Mouse (Mus musculus) forebrain, embryonic 14.5 days (tissue): ENCODE data around the gene Kxd1. TPM values are rescaled to one million over a fixed set of nuclear protein-coding genes. Genes with fewer than 3 reads are reported as not detected.

Experiments used
- ATAC-seq: fragments of 200-750 bp; cut with Nextera tagmentation; 2 replicates; pipeline ENCODE4 v1.8.0; 2017; ENCODE audit warnings: mild to moderate bottlenecking, moderate library complexity
- DNase-seq: peaks from one replicate; pipeline ENCODE4 v3.0.0-alpha.2; 2015; ENCODE audit warnings: low spot score
- H3K27ac ChIP-seq: fragments of 300-500 bp; sonication (generic); 2 replicates; pipeline ENCODE4 v1.5.1; 2014; ENCODE audit warnings: low read depth, mild to moderate bottlenecking, control low read depth, low read length, moderate library complexity
- H3K27me3 ChIP-seq: fragments of 300-500 bp; sonication (generic); replicated peaks from 2 replicates; pipeline ENCODE4 v1.6.1; 2014; ENCODE audit warnings: low read length, control low read depth, mixed read lengths; ENCODE audit not compliant: control insufficient read depth, insufficient read depth
- H3K36me3 ChIP-seq: fragments of 300-500 bp; sonication (generic); 2 replicates; pipeline ENCODE4 v1.6.1; 2014; ENCODE audit warnings: low read length, control low read depth; ENCODE audit not compliant: control insufficient read depth, insufficient read depth
- H3K4me1 ChIP-seq: fragments of 300-500 bp; sonication (generic); 2 replicates; pipeline ENCODE4 v1.6.1; 2014; ENCODE audit warnings: antibody characterized with exemption, low read length, control low read depth; ENCODE audit not compliant: control insufficient read depth, insufficient read depth
- H3K4me2 ChIP-seq: fragments of 300-500 bp; sonication (generic); 2 replicates; pipeline ENCODE4 v1.6.1; 2014; ENCODE audit warnings: mild to moderate bottlenecking, control low read depth, low read length
- H3K4me3 ChIP-seq: fragments of 300-500 bp; sonication (generic); 2 replicates; pipeline ENCODE4 v1.5.1; 2014; ENCODE audit warnings: low read depth, low read length, control low read depth
- H3K9ac ChIP-seq: fragments of 300-500 bp; sonication (generic); 2 replicates; pipeline ENCODE4 v1.6.1; 2014; ENCODE audit warnings: mild to moderate bottlenecking, low read length, control low read depth, moderate library complexity
- H3K9me3 ChIP-seq: fragments of 300-500 bp; sonication (generic); replicated peaks from 2 replicates; pipeline ENCODE4 v1.6.1; 2016; ENCODE audit warnings: low read length, control low read depth, mixed read lengths; ENCODE audit not compliant: control insufficient read depth
- WGBS: fragments of 180-500 bp; shearing (Covaris S2); extraction: QIAGEN DNeasy Blood & Tissue Kit; methylation state at CpG from one replicate; pipeline ENCODE4 v1.1.7; 2014; 5-methylcytosine and 5-hydroxymethylcytosine counted together
- polyA plus RNA-seq: library from polyadenylated mRNA; unstranded; fragments of >200 nt; fragmentation: Nextera tagmentation; extraction: Ambion mirVana; gene quantifications from 2 replicates; pipeline ENCODE4 v1.2.1, GENCODE M21; 2014

Kxd1 gene
- polyA plus RNA-seq, 1 experiment from 2014 or later = 57.9 TPM

DNA sequence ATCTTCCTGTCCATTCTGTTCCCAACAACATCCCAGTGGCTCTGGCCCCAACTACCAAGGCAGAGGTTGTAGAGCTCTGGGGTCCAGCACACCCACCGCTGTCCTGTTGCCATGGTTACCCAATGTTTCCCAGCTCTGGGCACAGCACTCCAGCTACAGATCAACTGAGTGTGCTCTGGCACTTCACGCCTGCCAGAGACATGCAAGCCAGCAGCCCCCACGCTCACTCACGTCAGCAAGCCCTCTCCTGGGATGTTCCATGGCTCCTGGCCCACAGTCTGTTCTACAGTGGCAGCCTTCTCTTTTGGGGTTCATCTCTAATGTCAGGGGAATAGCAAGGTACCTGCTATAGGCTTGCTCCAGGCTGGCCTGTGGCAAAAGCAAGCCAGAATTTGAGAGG, 64.5 kb downstream of the Kxd1 start:
- no peaks in the 10 kb centered on the region for H3K4me1 ChIP-seq
- H3K27ac ChIP-seq = no peak overlapping the region
- ATAC-seq (no peak; the same call in 1 of the 2 replicates), DNase-seq (no peak)
- no peaks in the 10 kb centered on the region for H3K9me3 ChIP-seq
- no peaks in the 10 kb centered on the region for H3K27me3 ChIP-seq
- 69% methylated on average over 4 of the region's 4 CpGs for WGBS
- H3K9ac ChIP-seq = no peak overlapping the region
- H3K36me3 ChIP-seq = no peaks in the 10 kb centered on the region
- no peak overlapping the region for H3K4me3 ChIP-seq
- no peak overlapping the region for H3K4me2 ChIP-seq

DNA sequence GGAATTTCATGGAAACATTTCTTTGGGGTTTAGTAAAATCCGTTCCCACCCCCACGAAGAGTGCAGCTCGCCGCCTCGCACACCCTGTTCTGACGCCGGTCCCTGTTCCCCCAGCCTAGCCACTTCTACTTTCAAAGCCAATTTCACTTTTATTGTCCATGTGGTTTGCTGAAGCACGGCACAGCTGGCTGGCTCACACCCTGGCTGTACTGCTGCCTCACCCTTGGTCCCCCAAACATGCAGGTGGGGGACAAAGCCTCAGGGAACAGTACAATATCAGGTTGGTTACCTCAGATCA, 65.3 kb downstream of the Kxd1 start:
- H3K9ac ChIP-seq = no peak overlapping the region
- no peak for ATAC-seq
- WGBS = 89% methylated on average over 8 of the region's 8 CpGs

DNA sequence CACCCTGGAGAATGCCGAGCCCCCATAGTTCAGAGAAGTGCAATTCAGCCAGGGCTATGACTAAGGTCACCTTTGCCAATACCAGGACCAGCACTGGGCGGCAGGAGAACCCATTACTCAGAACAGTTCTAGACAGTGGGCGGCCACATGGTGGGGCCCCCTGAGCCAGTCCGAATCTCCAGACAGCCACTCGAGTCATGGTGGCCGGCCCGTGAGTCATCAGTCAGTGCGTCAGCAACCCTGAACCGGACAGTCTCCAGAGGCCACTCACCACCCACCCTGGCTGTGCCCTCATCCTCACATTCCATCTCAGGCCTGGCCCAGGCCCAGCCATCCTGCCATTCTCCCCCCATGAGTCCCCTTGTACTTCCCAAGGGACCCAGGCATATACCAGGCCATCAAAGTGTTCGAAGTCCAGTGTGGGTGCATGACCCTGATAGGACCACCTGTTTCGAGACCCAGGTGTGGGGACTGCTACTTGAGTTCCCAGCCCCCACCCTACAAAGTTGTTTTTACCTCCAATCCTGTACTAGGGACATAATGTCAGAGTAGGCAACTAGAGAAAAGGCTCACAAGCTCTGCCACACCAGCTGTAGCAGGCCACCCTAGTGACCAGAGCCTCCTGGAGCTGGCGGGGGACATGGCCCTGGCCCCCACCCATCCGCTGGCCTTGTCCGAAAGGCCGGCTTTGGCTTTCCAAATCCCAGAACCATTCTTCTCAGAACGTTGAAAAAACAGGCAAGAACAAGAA, 65.8 kb downstream of the Kxd1 start:
- no peak overlapping the region for H3K9ac ChIP-seq
- no peaks in the 10 kb centered on the region for H3K4me1 ChIP-seq
- no peaks in the 10 kb centered on the region for H3K9me3 ChIP-seq
- no peak overlapping the region for H3K27ac ChIP-seq
- H3K4me3 ChIP-seq = no peak overlapping the region
- no peaks in the 10 kb centered on the region for H3K36me3 ChIP-seq
- WGBS = 93% methylated on average over 16 of the region's 16 CpGs
- H3K27me3 ChIP-seq = no peaks in the 10 kb centered on the region
- ATAC-seq = no peak
- no peak for DNase-seq
- no peak overlapping the region for H3K4me2 ChIP-seq

More for the DNA sequence above, 65.3 kb downstream of the Kxd1 start:
- Histone ChIP-seq H3K9me3 (no peaks in the 10 kb centered on the region), H3K27me3 (no peaks in the 10 kb centered on the region), H3K36me3 (no peaks in the 10 kb centered on the region), H3K4me2 (no peak overlapping the region), H3K4me3 (no peak overlapping the region), H3K4me1 (no peaks in the 10 kb centered on the region), H3K27ac (no peak overlapping the region)
- DNase-seq = no peak

DNA sequence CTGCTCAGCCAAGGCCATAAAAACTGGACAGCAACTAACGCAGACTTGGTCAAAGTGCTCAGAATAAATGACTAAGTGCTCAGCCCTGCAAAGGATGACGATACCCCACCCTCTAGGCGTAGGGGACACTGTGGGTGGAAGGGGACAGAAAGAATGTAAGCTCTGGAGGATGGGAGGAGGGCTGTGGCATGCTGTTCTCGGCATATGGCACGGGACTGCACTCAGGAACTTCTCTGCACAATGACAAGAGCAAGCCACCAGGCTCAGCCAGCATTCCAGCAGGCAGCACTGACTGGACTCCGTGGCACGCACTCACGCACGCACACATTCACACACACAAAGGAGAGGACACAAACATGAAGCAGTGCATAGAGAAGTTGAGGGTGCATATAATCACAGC, 67.2 kb downstream of the Kxd1 start:
- no peak overlapping the region for H3K4me3 ChIP-seq
- no peaks in the 10 kb centered on the region for H3K4me1 ChIP-seq
- H3K9me3 ChIP-seq = no peaks in the 10 kb centered on the region
- 83% methylated on average over 9 of the region's 9 CpGs for WGBS
- no peaks in the 10 kb centered on the region for H3K36me3 ChIP-seq
- H3K9ac ChIP-seq = no peak overlapping the region
- no peaks in the 10 kb centered on the region for H3K27me3 ChIP-seq
- ATAC-seq = no peak
- no peak for DNase-seq
- H3K27ac ChIP-seq = no peak overlapping the region
- no peak overlapping the region for H3K4me2 ChIP-seq

DNA sequence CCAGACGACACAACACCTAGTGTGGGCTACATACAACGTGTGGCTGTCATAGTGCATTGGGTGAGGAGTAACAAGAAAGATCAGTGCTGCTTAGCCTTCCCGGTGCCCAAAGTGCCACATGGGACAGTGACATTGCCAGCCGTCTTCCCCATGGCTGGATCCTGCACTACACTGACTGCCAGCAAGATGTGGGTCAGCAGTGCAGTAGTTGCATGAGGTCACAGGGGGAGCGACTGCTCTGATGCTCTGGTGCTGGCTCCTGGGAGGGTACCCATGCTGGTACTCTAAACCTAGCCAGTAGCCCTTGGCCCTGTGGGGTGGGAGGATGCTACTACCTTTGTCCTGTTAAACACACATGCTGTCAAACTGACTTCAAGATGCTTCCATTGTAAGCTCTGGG, 67.6 kb downstream of the Kxd1 start:
- DNase-seq = no peak
- H3K4me2 ChIP-seq = no peak overlapping the region
- H3K4me3 ChIP-seq = no peak overlapping the region
- H3K9me3 ChIP-seq = no peaks in the 10 kb centered on the region
- H3K27me3 ChIP-seq = no peaks in the 10 kb centered on the region
- WGBS = 87% methylated on average over 5 of the region's 5 CpGs
- H3K27ac ChIP-seq = no peak overlapping the region
- ATAC-seq = no peak
- H3K4me1 ChIP-seq = no peaks in the 10 kb centered on the region
- no peak overlapping the region for H3K9ac ChIP-seq
- H3K36me3 ChIP-seq = no peaks in the 10 kb centered on the region

DNA sequence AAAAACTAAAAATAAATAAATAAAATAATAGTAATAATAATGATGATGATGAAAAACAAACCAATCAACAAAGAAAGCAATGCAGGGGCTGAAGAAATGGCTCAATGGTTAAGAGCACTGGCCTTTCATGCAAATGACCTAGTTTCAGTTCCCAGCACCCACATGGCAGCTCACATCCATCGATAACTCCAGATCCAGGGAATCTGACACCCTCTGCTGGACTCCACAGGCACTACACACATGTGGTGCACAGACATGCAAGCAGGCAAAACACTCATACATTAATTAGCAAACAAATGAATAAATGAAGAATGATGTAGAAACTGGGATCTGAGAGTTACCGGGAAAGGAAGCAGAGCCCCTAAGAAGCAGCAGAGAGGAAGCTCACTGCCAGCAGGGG, 68.1 kb downstream of the Kxd1 start:
- no peak overlapping the region for H3K4me3 ChIP-seq
- H3K27me3 ChIP-seq = no peaks in the 10 kb centered on the region
- ATAC-seq = no peak
- H3K9ac ChIP-seq = no peak overlapping the region
- no peaks in the 10 kb centered on the region for H3K4me1 ChIP-seq
- no peaks in the 10 kb centered on the region for H3K36me3 ChIP-seq
- 95% methylated on average over 2 of the region's 2 CpGs for WGBS
- DNase-seq = no peak
- H3K4me2 ChIP-seq = no peak overlapping the region
- no peak overlapping the region for H3K27ac ChIP-seq
- no peaks in the 10 kb centered on the region for H3K9me3 ChIP-seq

DNA sequence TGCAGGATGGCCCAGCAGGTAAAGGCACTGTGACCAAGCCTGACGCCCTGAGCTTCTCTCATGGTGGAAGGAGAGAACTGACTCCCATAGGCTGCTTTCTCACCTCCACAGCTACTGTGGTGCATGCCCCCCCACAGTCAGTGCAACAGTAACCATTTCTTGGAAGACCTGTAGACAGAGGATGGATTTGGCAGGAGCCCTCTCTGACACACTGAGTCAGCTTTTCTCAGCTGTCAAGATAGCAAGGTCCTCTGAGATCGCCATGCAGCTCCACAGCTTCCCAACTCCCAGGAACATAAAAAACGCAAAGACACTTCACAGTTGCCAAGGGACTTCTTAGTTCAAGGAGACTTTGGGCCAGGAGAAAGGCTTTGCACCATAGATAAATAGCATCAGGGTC, 69.3 kb downstream of the Kxd1 start:
- WGBS = 91% methylated on average over 3 of the region's 3 CpGs
- H3K4me2 ChIP-seq = no peak overlapping the region
- ATAC-seq = no peak

More for the DNA sequence above, 69.3 kb downstream of the Kxd1 start:
- DNase-seq = no peak
- Histone ChIP-seq H3K4me3 (no peak overlapping the region), H3K9me3 (no peaks in the 10 kb centered on the region), H3K27me3 (no peaks in the 10 kb centered on the region), H3K36me3 (no peaks in the 10 kb centered on the region), H3K9ac (no peak overlapping the region), H3K27ac (no peak overlapping the region), H3K4me1 (no peaks in the 10 kb centered on the region)

Other genes starting within 250 kb of the Kxd1 start
- 31.5 and 42.8 TPM in 2 replicates for gene Homer3, start 245.1 kb downstream of the Kxd1 start, polyA plus RNA-seq
- gene Ddx49, start 225.5 kb downstream of the Kxd1 start, polyA plus RNA-seq = 51.5 and 52.3 TPM in 2 replicates
- gene Cope, start 225.4 kb downstream of the Kxd1 start, polyA plus RNA-seq = 305 and 332 TPM in 2 replicates
- 20.8 and 27.6 TPM in 2 replicates for gene Cers1, start 212.2 kb downstream of the Kxd1 start, polyA plus RNA-seq
- gene Gdf1, start 198.1 kb downstream of the Kxd1 start, polyA plus RNA-seq = 2.1 and 4.2 TPM in 2 replicates
- gene Upf1, start 174.7 kb downstream of the Kxd1 start, polyA plus RNA-seq = 11.8 and 14.0 TPM in 2 replicates
- gene Comp, start 154.4 kb downstream of the Kxd1 start, polyA plus RNA-seq = 0.48 TPM in 1 of 2 replicates, not detected in the other
- 23.9 and 30.7 TPM in 2 replicates for gene Crtc1, start 88.4 kb downstream of the Kxd1 start, polyA plus RNA-seq
- gene Klhl26, start 51.0 kb downstream of the Kxd1 start, polyA plus RNA-seq = 19.3 and 19.6 TPM in 2 replicates
- 84.4 and 87.4 TPM in 2 replicates for gene Tmem59l, start 40.6 kb downstream of the Kxd1 start, polyA plus RNA-seq
- gene Crlf1, start 34.8 kb downstream of the Kxd1 start, polyA plus RNA-seq = 1.7 and 3.2 TPM in 2 replicates
- gene Rex1bd, start 21.2 kb downstream of the Kxd1 start, polyA plus RNA-seq = 174 and 199 TPM in 2 replicates
- 709 and 911 TPM in 2 replicates for gene Uba52, start 17.2 kb downstream of the Kxd1 start, polyA plus RNA-seq
- gene Fkbp8, start 232 bp downstream of the Kxd1 start, polyA plus RNA-seq = 363 and 380 TPM in 2 replicates
- 15.1 TPM in 2 replicates for gene Ell, start 11.5 kb upstream of the Kxd1 start, polyA plus RNA-seq
- gene Isyna1, start 66.4 kb upstream of the Kxd1 start, polyA plus RNA-seq = 59.0 and 75.1 TPM in 2 replicates
- gene Ssbp4, start 80.9 kb upstream of the Kxd1 start, polyA plus RNA-seq = 135 and 147 TPM in 2 replicates
- 0.89 and 1.9 TPM in 2 replicates for gene Lrrc25, start 88.2 kb upstream of the Kxd1 start, polyA plus RNA-seq
- gene Gdf15, start 104.5 kb upstream of the Kxd1 start, polyA plus RNA-seq = 0.16 and 0.20 TPM in 2 replicates
- 85.7 and 101 TPM in 2 replicates for gene Pgpep1, start 132.4 kb upstream of the Kxd1 start, polyA plus RNA-seq
- gene Lsm4, start 145.3 kb upstream of the Kxd1 start, polyA plus RNA-seq = 200 and 220 TPM in 2 replicates
- gene Jund, start 171.0 kb upstream of the Kxd1 start, polyA plus RNA-seq = 87.2 and 94.0 TPM in 2 replicates
- gene Iqcn, start 175.5 kb upstream of the Kxd1 start, polyA plus RNA-seq = 0.06 and 0.10 TPM in 2 replicates
- gene Gm3336, start 190.6 kb upstream of the Kxd1 start, polyA plus RNA-seq = not detected in 2 replicates
- gene Pde4c, start 195.8 kb upstream of the Kxd1 start, polyA plus RNA-seq = not detected in 2 replicates
- 330 and 371 TPM in 2 replicates for gene Rab3a, start 226.7 kb upstream of the Kxd1 start, polyA plus RNA-seq
- gene Mpv17l2, start 233.0 kb upstream of the Kxd1 start, polyA plus RNA-seq = 52.3 and 60.8 TPM in 2 replicates
- gene Pik3r2, start 248.8 kb upstream of the Kxd1 start, polyA plus RNA-seq = 57.9 and 84.9 TPM in 2 replicates